Mouse (Mus musculus) urinary bladder, postnatal 4 days (tissue): ENCODE measurements around the gene Elp5.
A peak's percentile ranks its signal among the peaks of the same experiment; 100 is the strongest.

Source experiments
- DNase-seq, 2 experiments: peaks; one replicate each; pipeline ENCODE4 v3.0.0; 2021 to 2022; ENCODE audit warnings: low spot score in 2 of 2

Gene Elp5

GRCm38 (mm10) chr11:70015677-70016076 lies 33.4 kb upstream of the Elp5 start:
- DNase-seq: no peak

DNA sequence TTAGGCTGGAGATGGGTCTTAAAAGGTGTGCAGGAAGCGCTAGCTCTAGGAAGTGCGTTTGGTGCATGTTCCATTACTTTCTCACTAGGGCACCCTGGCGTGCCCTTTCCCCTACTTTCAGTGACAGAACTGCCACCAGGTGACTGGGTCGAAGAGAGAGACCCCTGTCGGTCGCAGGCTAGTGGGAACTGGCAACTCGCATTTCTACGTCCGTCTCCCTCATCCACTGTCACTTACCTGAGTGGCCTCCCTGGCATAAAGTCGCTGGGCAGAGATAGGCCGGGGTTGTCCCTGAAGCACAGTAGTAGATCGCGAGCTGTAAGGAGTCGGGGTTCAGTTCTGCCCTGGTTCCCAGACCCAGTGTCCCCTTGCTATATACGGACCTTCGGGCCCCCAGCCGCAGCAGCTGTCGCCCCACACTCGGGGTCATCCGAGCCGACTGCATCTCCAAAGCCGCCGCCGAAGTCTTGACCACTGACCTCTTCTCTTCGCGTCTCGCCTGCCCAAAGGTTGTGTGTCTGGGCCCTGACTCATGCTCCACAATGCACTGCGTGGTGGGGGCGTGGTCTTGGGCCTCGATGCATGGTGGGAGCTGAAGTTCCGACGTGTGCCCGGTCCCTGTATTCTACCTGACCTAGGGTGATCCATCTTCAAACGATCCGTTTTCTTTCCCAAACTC lies 32.7 kb upstream of the Elp5 start, which contains the start of gene Acadvl:
Gene Acadvl (minus strand): TSS at position 532 of the 679 bp plus-strand sequence.
- DNase-seq: peak; percentile 79 to 86

DNA sequence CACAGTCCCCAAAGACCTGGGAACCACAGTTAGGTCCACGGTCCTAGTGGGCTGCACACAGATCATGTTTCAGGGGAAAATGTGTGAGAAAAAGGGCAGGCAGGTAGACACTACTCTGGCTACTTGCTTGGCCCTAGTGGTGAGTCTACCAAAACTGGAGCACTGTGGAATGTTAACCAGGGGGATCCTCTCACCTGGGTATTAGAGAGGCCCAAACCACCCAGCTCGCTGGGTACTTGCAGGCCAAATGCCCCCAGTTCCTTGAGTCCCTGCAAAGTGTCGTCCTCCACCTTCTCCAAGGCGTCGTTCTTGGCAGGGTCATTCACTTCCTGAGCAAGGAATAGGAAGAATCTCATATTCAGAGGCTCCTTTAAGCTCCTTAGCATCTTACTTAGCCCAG lies 31.7 kb upstream of the Elp5 start:
- DNase-seq: no peak

DNA sequence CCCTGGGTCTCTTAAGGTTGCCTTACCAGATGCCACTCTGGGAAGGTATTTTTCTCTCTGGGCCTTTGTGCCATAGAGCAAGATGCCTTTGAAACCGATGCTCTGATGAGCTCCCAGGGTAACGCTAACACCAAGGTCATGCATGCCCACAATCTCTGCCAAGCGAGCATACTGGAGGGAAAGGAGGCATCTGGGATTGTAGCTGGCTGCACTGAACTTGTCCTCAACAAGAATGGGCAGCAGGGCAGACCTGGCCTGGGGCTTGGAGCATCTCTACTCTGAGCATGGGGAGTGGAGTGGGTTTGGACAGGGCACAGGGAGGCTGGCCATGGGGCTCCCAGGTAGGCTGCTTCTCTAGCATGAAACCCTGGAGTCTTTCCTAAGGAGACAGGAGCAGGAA lies 31.1 kb upstream of the Elp5 start:
- DNase-seq: no peak

GRCm38 (mm10) chr11:70012931-70013330 lies 30.6 kb upstream of the Elp5 start:
- DNase-seq: no peak

GRCm38 (mm10) chr11:70010961-70011360 lies 28.6 kb upstream of the Elp5 start:
- no peak for DNase-seq

GRCm38 (mm10) chr11:70010548-70010947 lies 28.2 kb upstream of the Elp5 start:
- DNase-seq: no peak

- no peak for DNase-seq
These were observed 27.7 kb upstream of the Elp5 start for GRCm38 (mm10) chr11:70010033-70010432.

DNA sequence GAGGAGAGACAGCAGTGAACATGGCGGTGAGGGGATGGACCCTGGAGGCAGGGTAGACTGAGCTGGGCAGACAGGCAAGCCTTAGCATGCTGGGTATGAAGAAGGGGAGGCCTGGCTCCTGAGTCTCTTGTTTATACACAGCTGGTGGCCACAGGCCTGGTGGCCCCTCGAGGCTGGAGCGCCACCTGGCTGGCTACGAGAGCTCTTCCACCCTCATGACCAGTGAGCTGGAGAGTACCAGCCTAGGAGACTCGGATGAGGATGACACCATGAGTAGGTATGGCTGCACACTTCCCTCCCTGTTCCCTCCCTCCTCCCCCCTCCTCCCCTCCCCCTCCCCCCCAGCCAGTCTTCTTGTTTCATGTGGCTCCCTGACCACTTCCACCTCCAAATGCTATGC lies 23.2 kb upstream of the Elp5 start:
- DNase-seq: no peak

DNA sequence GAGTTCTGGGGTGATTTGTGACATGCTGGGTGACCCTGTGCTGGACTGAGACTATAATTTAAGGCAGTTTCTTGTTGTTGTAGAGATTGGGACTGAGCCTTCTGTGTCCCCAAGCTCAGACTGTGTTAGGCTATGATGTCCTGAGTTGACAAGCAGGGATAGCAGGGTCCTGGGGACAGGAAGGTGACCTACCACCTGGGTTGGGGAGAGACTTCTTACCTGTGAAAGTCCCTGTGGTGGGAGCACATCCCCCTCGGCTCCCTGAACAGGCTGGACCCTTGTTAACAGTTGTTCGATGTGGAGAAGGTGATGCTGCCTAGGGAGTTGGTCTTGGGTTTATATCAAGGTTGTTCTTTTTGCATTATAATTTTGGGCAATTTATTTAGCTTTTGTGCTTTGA lies 20.2 kb upstream of the Elp5 start:
- no peak for DNase-seq

DNA sequence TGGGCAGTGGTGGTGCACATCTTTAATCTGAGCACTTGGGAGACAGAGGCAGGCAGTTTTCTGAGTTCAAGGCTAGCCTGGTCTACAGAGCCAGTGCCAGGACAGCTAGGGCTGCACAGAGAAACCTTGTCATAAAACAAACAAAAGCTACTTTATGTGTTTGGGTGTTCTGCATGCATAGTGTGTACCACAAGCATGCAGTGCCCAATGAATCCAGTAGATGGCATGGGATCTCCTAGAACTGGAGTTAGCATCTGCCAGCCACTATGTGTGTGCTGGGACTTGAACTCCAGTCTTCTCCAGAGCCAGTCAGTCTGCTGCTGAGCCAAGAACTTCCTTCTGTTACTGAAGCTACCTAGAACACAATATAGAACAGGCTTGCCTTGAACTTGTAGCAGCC lies 19.5 kb upstream of the Elp5 start:
- no peak for DNase-seq

GRCm38 (mm10) chr11:70001159-70001558 lies 18.8 kb upstream of the Elp5 start:
- DNase-seq: no peak

- DNase-seq: peak; percentile 87 to 95
These were observed 18.1 kb upstream of the Elp5 start, which contains the start of gene Dvl2 for GRCm38 (mm10) chr11:70000396-70000898. Gene Dvl2, plus strand, starts transcription at chr11:70000595.

- no peak for DNase-seq
These were observed 17.3 kb upstream of the Elp5 start for GRCm38 (mm10) chr11:69999666-70000065.

- peak in 1 of 2 experiments; percentile 18 for DNase-seq
These were observed 16.5 kb upstream of the Elp5 start for GRCm38 (mm10) chr11:69998567-69999491.

DNA sequence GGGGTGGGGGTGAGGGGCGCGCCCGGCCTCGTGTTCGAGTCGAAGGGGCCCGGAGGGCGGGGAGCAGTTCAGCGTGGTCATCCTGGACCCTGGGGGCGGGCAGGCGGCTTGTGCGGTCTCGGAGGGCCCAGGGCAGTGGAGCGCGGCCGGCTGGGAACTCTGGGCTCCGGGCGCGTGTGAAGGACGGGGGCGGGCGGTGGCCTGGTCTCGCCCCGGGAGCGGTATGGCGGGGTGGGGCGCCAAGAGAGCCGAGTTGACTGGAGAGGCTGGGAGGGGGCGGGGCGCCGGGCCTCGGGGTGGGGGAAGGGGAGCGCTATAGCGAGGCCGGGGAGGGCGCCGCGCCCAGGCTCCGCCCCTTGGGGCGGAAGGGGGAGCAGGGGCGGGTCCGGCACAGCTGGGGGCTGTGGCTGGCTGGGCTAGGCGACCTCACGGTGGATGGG lies 14.8 kb upstream of the Elp5 start:
- peak; percentile 88 to 92 for DNase-seq

- peak; percentile 42 to 72 for DNase-seq
These were observed 14.1 kb upstream of the Elp5 start for GRCm38 (mm10) chr11:69996161-69997061.

DNA sequence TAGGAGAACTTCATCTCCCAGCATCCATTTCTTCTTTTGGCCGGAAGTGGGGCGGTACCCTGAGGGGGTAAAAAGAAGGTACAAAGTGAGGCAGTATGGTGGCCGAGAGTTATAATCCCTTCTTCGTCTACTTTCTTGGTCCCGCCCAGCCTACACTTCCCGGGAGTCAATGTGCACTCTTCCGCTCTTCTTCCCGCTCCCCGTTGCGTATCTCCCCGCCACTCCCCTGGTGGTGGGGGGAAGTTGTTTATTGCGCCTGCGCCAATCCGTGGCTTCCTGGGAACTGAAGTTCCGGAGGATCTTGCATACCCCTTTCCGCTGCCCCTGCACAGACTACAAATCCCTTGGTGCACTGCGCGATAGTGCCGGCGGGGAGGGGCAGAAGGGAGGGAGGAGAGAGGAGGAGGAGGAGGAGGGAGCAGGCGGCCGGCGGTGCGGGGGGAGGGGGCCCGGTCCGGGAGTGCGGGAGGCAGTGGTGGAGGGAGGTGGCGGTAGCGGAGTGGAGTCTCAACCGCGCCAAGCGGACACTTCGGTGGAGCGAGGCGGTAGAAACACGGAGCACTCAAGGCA lies 13.2 kb upstream of the Elp5 start, which contains the start of gene Phf23:
Gene Phf23 (plus strand): TSS at position 387 of the 570 bp plus-strand sequence.
- peak; percentile 98 to 99 for DNase-seq

DNA sequence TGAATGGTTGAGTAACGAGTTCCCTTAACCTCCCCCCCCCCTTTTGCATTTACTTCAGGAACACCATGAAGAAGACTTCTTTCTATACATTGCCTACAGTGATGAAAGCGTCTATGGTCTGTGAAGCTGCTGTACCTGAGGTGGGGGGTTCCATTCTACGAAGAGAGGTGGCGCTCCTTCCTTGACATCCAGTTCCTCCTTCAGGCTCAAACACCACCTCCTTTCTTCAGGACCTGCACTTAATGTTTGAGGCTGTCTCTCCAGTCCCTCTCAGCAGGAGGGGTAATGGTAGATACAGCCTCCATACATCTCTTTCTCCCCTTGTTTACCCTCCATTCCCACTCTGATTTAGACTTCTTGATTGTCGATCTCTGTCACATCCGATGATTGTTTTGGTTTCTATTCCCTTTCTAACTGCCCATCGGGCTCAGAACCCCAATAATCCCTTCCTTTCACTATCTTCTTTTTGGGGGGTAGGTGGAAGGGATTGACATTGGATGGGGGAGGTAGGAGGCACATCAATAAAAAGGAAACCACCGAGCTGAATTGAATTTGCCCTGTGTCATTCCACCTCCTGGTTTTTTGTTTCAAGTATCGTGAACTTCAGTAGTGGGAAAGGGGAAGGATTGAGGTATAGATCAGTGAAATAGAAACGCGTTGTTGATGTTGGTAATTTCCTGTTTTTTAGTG lies 12.2 kb upstream of the Elp5 start:
- peak in 1 of 2 experiments; percentile 14 for DNase-seq

GRCm38 (mm10) chr11:69992932-69993331 lies 10.6 kb upstream of the Elp5 start:
- no peak for DNase-seq
